Mouse (Mus musculus) kidney, embryonic 16.5 days (tissue): ENCODE measurements around the gene Bhlhe41. TPM values are rescaled to one million over a fixed set of nuclear protein-coding genes. Genes with fewer than 3 reads are reported as not detected.

Experiments
- ATAC-seq: fragments of 200-750 bp; cut with Nextera tagmentation; 2 replicates; pipeline ENCODE4 v1.8.0; 2017; ENCODE audit warnings: moderate TSS enrichment; ENCODE audit not compliant: low FRiP score, low TSS enrichment
- H3K27ac ChIP-seq: fragments of 300-500 bp; sonication (generic); 2 replicates; pipeline ENCODE4 v1.5.1; 2014; ENCODE audit warnings: low read length
- H3K27me3 ChIP-seq: fragments of 300-500 bp; sonication (generic); 2 replicates; pipeline ENCODE4 v1.6.1; 2014; ENCODE audit warnings: low read length, control low read depth, mixed read lengths; ENCODE audit not compliant: insufficient read depth
- H3K36me3 ChIP-seq: fragments of 300-500 bp; sonication (generic); 2 replicates; pipeline ENCODE4 v1.6.1; 2014; ENCODE audit warnings: low read length, control low read depth, mixed read lengths; ENCODE audit not compliant: insufficient read depth
- H3K4me1 ChIP-seq: fragments of 300-500 bp; sonication (generic); 2 replicates; pipeline ENCODE4 v1.6.1; 2014; ENCODE audit warnings: low read length, control low read depth, mixed read lengths; ENCODE audit not compliant: insufficient read depth
- H3K4me2 ChIP-seq: fragments of 300-500 bp; sonication (generic); replicated peaks from 2 replicates; pipeline ENCODE4 v1.6.1; 2014; ENCODE audit warnings: low read depth, low read length
- H3K4me3 ChIP-seq: fragments of 300-500 bp; sonication (generic); 2 replicates; pipeline ENCODE4 v1.5.1; 2014; ENCODE audit warnings: mild to moderate bottlenecking, low read length
- H3K9ac ChIP-seq: fragments of 300-500 bp; sonication (generic); replicated peaks from 2 replicates; pipeline ENCODE4 v1.6.1; 2014; ENCODE audit warnings: low read length
- H3K9me3 ChIP-seq: fragments of 300-500 bp; sonication (generic); 2 replicates; pipeline ENCODE4 v1.6.1; 2016; ENCODE audit warnings: low read length, control low read depth
- WGBS: fragments of 180-500 bp; shearing (Covaris S2); extraction: QIAGEN DNeasy Blood & Tissue Kit; methylation state at CpG from one replicate; pipeline ENCODE4 v1.1.7; 2014; 5-methylcytosine and 5-hydroxymethylcytosine counted together
- polyA plus RNA-seq: library from polyadenylated mRNA; unstranded; fragments of >200 nt; fragmentation: Nextera tagmentation; extraction: Ambion mirVana; gene quantifications from 2 replicates; pipeline ENCODE4 v1.2.1, GENCODE M21; 2015

Bhlhe41 gene
- polyA plus RNA-seq, 1 experiment from 2014 or later: 0.94 TPM

DNA sequence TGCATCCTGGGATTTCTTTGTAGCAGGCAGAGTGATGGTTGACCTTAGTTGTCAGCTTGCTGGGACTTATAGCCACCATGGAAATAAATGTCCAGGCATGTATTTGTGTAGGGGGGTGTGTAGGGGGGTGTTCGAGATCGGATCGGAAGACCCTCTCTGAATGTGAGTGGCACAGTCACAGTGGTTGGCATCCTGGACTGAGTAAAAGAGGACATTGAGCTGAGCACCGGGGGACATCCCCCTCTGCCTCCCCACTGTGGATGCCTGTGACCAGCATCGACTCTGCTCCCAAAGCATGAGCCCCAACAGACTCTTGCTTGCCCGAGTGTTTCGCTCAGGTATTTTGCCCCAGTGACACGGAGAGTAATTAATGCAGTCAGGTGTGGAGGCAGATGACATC, 8.0 kb upstream of the Bhlhe41 start:
- 0 out of 2 replicates have a peak, but pooled peaks have one; percentile 52 for ATAC-seq
- no peaks in the 10 kb centered on the region for H3K27me3 ChIP-seq
- 0 out of 2 replicates have a peak, but pooled peaks cover 7% of the 10 kb centered on the region for H3K4me1 ChIP-seq
- no peak overlapping the region for H3K9ac ChIP-seq
- no peaks in the 10 kb centered on the region for H3K36me3 ChIP-seq
- no peak overlapping the region for H3K27ac ChIP-seq
- WGBS: 70% methylated on average over 8 of the region's 8 CpGs
- H3K9me3 ChIP-seq: no peaks in the 10 kb centered on the region
- no peak overlapping the region for H3K4me2 ChIP-seq
- no peak overlapping the region for H3K4me3 ChIP-seq

DNA sequence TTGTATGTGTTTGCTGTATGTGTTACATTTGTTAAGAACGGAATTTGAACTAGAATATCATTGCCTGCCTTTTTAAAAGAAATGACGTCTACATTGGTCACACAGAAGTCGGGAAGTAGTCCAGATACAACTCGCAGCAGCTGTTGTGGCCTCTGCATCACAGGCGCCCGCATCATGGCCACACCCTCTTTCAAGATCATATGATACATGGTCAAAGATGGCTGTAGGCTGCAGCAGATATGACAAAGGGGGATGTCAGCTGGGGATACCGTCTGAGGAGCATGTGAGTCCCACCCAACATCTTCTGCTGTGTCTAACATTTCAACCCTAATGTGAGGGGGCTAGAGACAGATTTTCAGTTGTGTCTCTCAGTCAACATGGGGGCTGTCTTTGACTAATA, 6.7 kb upstream of the Bhlhe41 start:
- WGBS: 93% methylated on average over 7 of the region's 7 CpGs

DNA sequence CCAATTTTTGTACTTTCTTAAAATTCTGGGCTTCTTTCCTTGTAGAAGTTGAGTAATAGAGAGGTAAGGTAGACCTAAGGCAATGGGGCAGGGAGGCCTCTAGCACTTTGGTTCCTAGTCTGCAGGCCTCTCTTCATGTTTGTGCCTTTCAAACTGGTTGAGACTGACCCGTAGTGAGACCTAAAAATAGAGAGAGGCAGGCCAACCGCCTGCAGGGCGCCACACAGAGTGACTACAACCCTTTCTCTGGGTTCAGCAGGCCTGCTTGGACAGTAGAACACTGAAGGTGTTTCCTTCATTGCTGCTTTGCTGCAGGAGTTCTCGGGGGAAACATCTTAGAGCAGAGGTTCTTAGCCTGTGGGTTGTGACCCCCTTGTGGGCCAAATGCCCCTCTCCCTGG, 5.6 kb upstream of the Bhlhe41 start:
- Histone ChIP-seq H3K4me3 (no peak overlapping the region), H3K4me1 (peaks cover 17% of the 10 kb centered on the region), H3K27ac (no peak overlapping the region), H3K9ac (no peak overlapping the region), H3K4me2 (no peak overlapping the region), H3K36me3 (no peaks in the 10 kb centered on the region), H3K27me3 (peaks cover 7% of the 10 kb centered on the region; the same call in 1 of the 2 replicates), H3K9me3 (no peaks in the 10 kb centered on the region)
- 64% methylated on average over 4 of the region's 4 CpGs for WGBS
- no peak for ATAC-seq

More for the DNA sequence above, 6.7 kb upstream of the Bhlhe41 start:
- no peaks in the 10 kb centered on the region for H3K9me3 ChIP-seq
- no peaks in the 10 kb centered on the region for H3K36me3 ChIP-seq
- H3K27me3 ChIP-seq: peaks cover 6% of the 10 kb centered on the region; the same call in 1 of the 2 replicates
- H3K4me2 ChIP-seq: no peak overlapping the region
- no peak overlapping the region for H3K27ac ChIP-seq
- no peak for ATAC-seq
- H3K4me3 ChIP-seq: no peak overlapping the region
- H3K9ac ChIP-seq: no peak overlapping the region
- H3K4me1 ChIP-seq: peaks cover 10% of the 10 kb centered on the region

DNA sequence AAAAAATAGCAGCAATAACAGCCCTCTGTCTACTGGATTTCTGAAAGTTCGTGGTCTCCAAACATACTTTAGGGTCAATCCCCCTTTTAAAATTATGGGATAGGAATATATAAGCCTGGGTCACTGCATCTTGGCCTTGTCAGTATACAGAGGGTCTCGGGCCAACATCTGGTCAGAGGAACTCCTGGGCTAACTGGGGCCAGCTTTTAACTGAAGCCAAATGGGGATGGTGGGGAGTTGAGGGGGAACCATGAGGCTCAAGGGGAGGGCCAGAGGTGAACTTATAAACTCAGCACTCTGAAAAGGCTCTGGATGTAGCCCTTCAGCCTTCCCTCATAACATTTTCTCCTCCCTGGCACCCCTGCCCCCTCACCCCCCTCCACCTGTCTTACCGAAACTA, 1.8 kb upstream of the Bhlhe41 start:
- H3K4me1 ChIP-seq: peaks cover 36% of the 10 kb centered on the region
- WGBS: 51% methylated on average over 3 of the region's 3 CpGs
- no peak overlapping the region for H3K9ac ChIP-seq
- H3K4me3 ChIP-seq: peak overlapping the region; percentile 64; the same call in 1 of the 2 replicates
- no peaks in the 10 kb centered on the region for H3K9me3 ChIP-seq
- no peak for ATAC-seq
- no peaks in the 10 kb centered on the region for H3K36me3 ChIP-seq
- H3K27me3 ChIP-seq: peaks cover 41% of the 10 kb centered on the region
- peak overlapping the region; percentile 100 for H3K4me2 ChIP-seq
- H3K27ac ChIP-seq: no peak overlapping the region

DNA sequence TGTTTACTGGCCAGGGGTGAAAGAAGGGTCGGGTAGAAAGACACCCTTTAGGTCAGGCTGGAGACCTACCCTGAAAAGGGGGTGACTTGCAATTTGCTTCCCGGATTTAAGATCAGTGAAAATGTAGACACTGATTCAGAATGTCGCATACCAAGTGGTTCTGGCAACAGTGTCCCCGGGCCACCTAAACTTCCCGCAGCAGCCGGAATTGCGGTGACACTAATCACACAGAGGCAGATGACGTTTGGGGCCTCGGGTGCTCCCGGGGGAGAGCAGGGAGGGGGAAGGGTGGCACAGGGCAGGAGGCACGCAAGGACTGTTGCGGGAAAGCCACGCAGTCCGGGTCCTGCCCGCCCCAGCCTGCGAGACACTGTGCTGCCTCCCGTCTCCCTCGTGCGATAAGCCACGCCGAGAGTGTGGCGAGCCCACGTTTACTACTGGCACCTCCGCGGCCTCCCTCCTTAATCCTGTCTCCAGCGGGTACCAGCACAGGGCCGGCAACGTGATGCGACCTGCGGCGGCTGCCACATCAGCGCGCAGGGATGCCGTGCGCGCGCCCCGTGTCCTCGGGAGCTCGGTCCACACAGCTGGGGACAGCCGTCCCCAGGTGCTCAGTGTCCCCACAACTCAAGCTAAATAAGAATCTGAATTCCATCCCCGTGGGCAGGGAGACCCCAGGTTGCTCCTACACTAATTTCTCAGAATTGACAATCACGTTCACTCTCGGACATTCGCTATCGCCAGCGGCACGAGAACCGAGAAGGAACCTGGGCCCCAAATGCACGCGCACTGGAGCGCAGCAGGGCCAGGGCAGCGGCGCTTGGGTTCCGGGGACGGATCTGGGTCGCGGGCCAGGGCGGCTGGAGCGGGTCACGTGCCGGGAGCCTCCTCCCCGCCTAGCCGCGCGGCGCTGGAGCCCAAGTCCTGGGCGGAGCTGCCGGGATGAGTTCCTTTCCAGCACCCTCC, 811 bp upstream of the Bhlhe41 start:
- Histone ChIP-seq H3K4me2 (peak overlapping the region; percentile 100), H3K4me3 (peak overlapping the region; percentile 64), H3K36me3 (no peaks in the 10 kb centered on the region), H3K9me3 (no peaks in the 10 kb centered on the region), H3K27me3 (peaks cover 48% of the 10 kb centered on the region), H3K4me1 (peaks cover 36% of the 10 kb centered on the region), H3K27ac (0 out of 2 replicates have a peak overlapping the region, but pooled peaks have one; percentile 43), H3K9ac (peak overlapping the region; percentile 73)
- WGBS: under 1% methylated on average over 69 of the region's 69 CpGs
- ATAC-seq: peak; percentile 85

DNA sequence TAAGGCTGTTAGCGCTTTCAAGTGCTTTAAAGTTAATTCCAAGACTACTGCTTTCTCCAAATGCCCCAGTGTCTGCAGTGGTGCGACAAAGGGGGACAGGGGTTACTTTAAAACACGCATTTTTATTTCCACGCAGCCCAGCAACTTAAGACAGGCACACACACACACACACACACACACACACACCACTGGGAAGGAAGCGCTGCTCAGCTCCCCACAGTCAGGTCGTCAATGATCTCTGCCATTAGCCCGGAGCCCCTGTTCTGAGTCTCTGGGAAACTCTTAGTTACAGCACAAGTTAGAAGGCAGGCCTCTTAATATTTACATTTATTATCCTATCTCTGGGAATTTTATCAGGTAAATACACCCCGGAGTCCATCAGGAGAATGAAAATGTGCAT, 1.2 kb downstream of the Bhlhe41 start:
- no peaks in the 10 kb centered on the region for H3K36me3 ChIP-seq
- no peak overlapping the region; the same call in 1 of the 2 replicates for H3K9ac ChIP-seq
- peak overlapping the region; percentile 64 for H3K4me3 ChIP-seq
- H3K4me2 ChIP-seq: peak overlapping the region; percentile 100
- WGBS: 4% methylated on average over 8 of the region's 8 CpGs
- no peak overlapping the region for H3K27ac ChIP-seq
- H3K27me3 ChIP-seq: peaks cover 51% of the 10 kb centered on the region
- no peak for ATAC-seq
- no peaks in the 10 kb centered on the region for H3K9me3 ChIP-seq
- H3K4me1 ChIP-seq: peaks cover 36% of the 10 kb centered on the region

DNA sequence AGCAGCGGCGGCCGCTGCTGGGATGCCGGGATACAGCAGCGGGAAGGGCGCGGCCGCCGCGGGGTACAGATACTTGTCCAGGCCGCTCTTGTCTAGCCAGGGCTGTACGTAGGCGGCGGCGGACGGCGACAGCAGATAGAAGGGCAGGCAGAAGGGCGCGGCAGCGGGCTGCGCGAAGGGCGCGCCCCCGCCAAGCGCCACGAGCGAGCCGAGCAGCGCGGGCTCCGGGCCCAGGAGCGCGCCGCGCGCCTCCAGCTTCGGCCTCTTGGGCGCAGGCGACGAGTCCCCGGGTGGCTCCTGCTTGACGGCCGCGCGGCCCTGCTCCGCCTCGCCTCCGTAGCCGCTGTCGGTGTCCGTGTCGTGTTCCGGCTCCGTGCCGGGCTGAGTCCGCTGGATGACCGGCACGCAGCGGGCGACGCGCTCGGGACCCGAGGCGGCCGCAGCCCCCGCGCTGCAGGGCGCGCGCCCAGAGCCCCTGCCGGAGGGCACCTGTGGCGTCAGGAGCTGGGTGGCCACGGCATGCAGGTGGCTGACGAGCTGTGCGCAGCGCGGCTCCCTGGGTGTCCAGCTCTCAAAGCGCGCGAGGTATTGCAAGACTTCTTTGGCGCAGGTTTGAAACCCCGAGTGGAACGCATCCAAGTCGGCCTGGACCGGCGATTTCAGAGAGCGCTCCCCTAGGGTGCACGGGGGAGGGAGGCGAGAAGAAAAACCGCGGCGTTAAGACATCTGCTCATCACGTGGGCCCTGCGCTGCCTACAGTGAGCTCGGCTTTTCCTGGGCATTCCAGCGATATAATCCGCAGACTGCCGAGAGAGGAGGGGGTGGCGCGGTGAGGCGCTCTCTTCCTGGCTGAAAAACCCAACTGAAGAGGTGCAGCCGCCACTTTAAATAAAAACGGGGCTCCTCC, 2.0 kb downstream of the Bhlhe41 start:
- Histone ChIP-seq H3K27me3 (peaks cover 51% of the 10 kb centered on the region), H3K9ac (peak overlapping the region; percentile 71), H3K36me3 (no peaks in the 10 kb centered on the region), H3K4me1 (peaks cover 36% of the 10 kb centered on the region), H3K27ac (no peak overlapping the region), H3K9me3 (no peaks in the 10 kb centered on the region), H3K4me3 (peak overlapping the region; percentile 64), H3K4me2 (peak overlapping the region; percentile 100)
- WGBS: under 1% methylated on average over 86 of the region's 105 CpGs
- peak; percentile 58; the same call in 1 of the 2 replicates for ATAC-seq

DNA sequence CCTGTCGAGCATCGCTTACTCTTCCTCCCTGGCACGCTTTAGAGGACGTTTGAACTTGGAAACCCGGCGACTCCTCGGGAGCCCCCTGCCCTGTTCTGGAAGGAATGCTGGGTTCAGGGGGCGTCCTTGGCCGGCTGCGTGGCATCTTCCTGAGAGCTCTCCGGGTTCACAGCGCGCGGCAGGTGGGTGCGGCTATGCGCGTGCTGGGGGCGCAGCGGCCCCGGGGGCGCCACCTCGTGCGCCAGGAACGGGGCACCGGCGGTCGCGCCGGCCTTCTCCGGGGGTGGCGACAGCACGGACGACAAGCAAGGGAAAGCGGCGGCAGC, 2.7 kb downstream of the Bhlhe41 start:
- peak overlapping the region; percentile 64 for H3K4me3 ChIP-seq
- peak overlapping the region; percentile 71 for H3K9ac ChIP-seq
- no peak overlapping the region for H3K27ac ChIP-seq
- peak overlapping the region; percentile 100 for H3K4me2 ChIP-seq
- peaks cover 51% of the 10 kb centered on the region for H3K27me3 ChIP-seq
- under 1% methylated on average over 35 of the region's 35 CpGs for WGBS
- no peaks in the 10 kb centered on the region for H3K36me3 ChIP-seq
- no peak for ATAC-seq
- no peaks in the 10 kb centered on the region for H3K9me3 ChIP-seq
- peaks cover 36% of the 10 kb centered on the region for H3K4me1 ChIP-seq

DNA sequence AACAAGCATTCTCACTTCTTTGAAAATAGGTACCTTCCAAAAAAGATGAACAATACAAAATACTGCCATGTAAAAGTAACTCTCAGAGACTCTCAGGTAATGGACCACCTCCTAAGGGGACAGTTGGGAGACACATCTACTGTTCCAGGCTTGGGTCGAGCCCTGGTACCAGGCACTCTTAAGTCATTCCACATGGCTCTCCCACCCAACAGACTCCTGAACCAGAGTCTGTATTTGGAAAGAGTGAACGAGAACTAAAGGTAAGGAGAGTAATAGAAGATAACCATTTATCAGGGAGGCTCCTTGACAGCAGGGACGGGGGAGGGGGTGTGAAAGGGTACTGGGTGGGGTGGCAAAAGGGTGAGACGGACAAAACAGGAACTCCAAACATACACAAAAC, 3.0 kb downstream of the Bhlhe41 start:
- H3K9me3 ChIP-seq: no peaks in the 10 kb centered on the region
- no peak overlapping the region for H3K9ac ChIP-seq
- H3K4me3 ChIP-seq: peak overlapping the region; percentile 64
- peak overlapping the region; percentile 100 for H3K4me2 ChIP-seq
- no peak for ATAC-seq
- peaks cover 36% of the 10 kb centered on the region for H3K4me1 ChIP-seq
- H3K27me3 ChIP-seq: peaks cover 47% of the 10 kb centered on the region
- H3K27ac ChIP-seq: no peak overlapping the region
- no peaks in the 10 kb centered on the region for H3K36me3 ChIP-seq
- 18% methylated on average over 4 of the region's 4 CpGs for WGBS
